Mouse (Mus musculus): ENCODE data around the gene F12.
A peak's percentile ranks its signal among the peaks of the same experiment; 100 is the strongest.
"Not testable (repeated sequence)": the region's sequence is repeated elsewhere in the genome, so short reads cannot be mapped to it uniquely, and the experiment has no call there.

F12 gene

DNA sequence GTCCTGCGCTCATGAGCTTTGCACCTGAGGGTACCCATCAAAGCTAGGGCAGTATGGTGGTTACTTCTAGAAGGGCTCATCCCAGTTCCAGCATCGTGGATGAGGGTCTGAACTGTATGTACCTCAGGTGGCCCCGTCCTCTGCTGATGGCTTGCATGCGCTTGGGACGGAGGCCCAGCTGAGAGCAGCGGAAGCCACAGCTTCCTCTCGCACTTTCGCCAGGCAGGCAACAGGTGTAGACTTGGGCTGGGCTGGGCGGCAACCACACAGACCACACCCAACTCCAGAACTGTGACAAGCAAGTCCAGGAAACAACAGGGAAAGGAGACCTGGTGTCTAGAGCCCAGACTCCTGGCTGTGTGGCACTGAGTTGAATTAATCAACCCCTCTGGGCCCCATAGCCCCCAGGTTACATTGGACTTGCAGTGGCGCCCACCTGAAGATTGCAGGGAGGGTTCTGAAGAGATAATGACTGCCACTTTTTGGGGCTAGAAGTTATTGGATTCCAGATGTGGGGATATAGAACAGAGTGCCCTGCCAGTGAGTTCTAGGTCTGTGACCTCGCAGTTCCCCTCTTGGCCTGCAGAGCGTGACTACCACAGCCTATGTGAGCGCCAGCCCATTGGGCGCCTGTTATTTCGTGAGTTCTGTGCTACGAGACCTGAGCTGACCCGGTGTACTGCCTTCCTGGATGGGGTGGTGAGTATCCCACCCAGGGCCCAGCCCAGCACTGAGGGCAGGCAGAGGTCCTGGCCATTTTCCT is 23.3 kb upstream of the F12 start:
- no peak for DNase-seq (ENCODE audit: low spot score in 2 of 2)

DNA sequence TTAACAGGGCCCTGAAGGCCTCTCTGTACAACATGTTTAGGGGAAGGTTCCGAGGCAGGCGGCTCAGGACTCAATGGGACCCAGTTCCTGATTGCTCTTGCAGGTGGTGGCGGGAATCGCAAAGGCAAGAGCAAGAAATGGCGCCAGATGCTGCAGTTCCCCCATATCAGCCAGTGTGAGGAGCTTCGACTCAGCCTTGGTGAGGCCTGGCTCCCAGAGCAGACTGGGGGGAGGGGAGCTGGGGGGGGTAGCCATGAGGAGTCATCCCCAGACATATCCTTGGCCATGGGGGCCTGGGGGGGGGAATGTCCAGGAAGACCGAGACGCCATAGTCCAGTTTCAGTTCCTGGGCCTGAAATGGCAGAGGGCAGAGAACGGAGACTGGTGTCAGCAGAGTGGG is 22.6 kb upstream of the F12 start:
- no peak for DNase-seq (ENCODE audit: low spot score in 2 of 2)

DNA sequence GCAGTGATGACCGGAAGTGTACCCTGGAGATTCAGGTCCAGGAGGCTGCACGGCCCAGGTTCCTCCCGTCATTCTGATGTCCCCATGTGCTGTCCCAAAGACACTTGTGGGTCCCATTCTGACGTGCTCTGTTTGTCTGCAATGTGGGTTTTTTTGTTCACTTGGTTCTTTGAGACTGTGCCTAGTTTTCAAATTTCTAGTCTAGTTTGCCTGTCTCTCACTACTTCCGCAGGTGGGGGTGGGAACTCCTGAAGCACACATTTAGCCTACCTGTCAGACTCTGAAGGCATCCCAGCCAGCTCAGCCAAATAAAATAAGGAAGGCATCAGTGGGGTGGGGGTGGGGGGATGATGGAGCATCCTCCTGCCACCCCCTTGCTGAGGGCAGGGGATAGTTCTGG is 21.5 kb upstream of the F12 start:
- DNase-seq (ENCODE audit: low spot score in 2 of 2), result no peak

DNA sequence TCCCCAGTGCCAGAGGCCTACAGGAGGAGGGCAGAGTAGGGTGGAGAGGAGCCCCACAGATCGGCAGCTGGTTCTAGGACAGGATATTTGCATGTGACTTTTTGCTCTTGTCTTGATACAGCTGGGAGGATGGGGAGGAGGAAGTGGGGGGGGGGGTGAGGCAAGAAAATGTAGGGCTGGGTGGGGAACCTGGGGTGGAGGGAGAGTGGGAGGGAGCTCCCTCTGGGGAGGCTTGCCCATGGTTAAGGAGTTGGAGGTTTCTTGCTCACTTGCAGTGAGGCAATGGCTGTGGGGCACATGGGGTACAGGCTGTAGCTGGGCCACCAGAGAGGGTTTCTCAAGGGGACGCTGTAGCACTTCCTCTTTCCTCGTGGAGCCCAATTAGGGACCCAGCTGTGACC is 20.9 kb upstream of the F12 start:
- no peak for DNase-seq (ENCODE audit: low spot score in 2 of 2)

DNA sequence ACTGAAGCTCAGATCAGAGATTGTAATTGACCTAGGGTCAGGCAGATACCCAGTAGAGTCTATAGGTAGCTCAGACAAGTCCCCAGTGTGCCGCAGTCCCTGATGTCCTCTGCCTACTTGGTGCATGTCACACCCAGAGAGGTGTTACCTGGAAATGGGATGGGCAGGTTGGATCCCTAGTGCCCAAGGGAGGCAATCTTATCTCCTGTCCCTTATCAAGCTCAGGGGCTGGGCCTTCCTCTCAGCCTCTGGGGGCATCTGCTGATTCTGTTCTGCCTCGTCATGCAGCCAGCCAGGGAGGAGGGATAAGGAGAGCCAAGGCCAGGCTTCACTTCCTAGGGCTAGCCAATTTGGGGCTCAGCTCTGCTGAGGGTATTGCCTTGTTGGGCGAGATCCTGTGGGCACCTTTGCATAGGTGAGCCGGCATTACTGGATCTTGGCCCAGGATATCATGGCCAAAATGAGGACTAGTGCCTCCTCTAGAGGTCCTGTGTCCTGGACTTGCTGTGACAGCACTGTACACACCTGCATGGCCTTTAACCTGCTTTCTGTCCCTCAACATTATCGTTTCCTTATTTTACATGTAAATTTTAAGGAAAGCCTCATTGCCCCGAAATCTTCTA is 20.0 kb upstream of the F12 start:
- no peak for DNase-seq (ENCODE audit: low spot score in 2 of 2)

DNA sequence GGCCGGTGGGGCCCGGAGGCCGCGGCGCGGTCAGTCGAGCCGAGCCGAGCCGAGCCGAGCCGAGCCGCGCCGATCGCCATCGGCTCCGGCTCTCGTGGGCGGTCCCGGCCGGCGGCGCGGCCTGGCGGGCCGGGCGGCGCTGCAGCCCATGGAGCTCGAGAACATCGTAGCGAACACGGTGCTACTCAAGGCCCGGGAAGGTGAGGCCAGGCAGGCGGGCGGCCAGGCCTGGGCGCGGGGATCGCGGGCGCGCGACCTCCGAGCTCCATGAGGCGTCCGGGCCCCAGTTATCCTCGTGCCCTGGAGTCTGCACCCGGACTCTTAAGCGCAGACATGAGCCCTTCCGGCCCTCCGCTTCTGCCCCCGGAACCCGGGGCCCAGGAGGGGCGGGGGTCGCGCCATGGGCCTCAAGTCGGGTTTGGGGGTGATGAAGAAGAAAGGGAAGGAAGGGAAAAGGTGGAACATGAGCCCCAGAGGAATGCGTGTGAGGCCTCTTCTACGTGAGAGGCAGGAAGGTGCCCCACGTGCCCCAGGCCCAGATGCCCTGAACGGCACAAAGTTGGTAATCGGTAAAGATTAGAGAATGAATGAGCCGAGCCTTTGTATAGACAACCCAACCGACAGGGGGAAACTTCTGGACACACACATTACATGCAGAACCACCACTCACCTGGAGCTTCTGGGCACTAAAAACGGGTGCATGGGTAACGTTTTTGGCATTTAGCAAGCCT is 18.9 kb upstream of the F12 start:
- no peak for DNase-seq (ENCODE audit: low spot score in 2 of 2)

DNA sequence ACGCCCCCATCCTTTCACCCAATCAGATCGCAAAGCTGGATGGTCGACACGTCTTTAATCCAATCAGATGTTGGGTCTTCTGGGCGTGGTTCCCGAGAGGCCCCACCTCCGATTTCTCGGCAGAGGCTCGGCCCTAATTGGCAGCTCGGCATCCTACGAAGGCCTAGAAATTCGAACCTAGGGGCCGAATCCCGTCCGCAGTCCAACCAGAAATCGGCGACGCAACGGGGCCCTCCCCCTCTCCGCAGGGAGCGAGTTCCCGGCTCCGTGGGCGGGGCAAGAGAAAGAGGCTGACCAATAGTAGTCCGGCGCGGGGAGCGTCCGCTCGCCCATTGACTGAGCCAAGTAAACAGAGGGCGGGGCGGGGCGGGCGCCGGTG is 18.3 kb upstream of the F12 start, which contains the start of gene Grk6:
Gene Grk6 (plus strand): TSS at position 136 of the 379 bp plus-strand sequence.
- peak; percentile 100 for DNase-seq (ENCODE audit: low spot score in 2 of 2)

DNA sequence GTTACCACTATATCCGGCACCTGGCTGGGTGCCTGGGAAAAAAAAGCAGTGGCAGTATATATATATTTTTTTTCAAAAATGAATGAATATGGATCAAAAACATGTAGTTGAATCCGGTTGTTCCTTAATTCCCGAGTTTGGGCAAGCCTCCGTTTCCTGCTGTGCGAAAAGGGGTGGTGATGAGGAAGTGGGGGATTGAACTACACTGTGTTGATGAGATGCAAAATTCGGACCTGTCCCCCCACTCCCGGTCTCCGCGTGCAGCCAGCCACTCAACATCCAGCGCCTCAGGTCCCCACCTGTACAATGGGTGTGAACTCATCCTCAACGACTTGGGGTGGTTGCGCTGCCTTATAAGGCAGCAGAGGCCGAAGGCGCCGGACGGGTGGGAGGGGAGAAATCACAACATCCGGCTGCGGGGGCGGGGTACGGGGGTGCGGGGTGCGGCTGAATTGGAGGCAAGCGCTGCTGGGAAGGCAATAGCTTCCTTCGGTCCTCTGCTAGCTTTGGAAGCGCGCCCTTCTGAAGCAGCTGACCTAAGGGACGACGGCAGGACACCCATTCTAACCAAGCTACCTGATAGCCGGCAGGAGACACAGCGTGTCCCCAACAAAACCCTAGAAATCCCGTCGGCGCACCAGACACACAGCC is 17.8 kb upstream of the F12 start:
- peak in 1 of 2 experiments; percentile 48 for DNase-seq (ENCODE audit: low spot score in 2 of 2)

DNA sequence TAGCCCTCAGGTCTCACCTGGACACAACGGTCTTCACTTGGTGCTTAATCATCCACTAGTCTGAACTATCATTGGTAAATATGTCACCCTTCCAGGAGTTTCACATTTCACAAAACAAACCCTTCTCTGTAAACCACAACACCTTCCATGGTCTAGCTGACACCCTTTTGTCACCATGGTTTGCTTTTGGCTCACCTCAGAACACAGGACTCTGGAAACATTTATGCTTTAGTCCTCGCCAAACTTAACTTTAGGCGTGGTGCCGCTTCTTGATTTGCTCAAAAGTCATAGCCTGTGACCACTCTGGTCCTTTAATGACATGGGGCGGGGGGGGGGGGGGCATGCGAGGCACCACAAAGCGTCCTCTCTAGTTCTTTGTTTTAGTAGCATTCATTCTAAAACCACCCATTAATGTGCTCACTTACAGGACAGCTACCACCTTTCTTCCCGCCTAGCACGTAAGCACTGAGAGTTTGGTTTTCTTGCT is 17.2 kb upstream of the F12 start:
- DNase-seq (ENCODE audit: low spot score in 2 of 2), result no peak

DNA sequence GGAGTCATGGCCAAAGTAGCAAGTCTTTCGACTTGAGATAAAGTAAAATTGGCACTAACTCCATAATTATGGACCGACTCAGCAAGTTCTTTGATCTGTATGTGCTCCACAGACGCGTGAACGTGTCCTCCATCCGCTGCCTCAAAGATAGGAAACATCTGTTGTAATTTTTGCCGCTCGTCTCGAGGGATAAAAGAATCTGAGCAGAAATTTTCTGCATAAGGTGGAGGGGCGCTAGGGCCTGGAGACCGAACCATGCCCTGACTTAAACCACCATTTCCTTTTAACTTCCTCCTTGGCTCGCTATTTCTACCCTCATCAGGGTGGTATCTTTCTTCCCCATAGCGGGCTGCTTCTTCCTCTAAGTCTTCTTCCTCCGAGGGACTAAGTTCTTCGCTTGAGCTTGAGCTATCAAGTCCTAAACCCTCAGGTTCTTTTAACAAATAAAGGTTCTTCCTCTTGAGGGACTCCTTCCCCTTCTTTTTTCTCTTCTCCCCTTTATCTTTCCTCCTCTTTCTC is 10.6 kb upstream of the F12 start:
- DNase-seq (ENCODE audit: low spot score in 2 of 2), result not testable (repeated sequence)

DNA sequence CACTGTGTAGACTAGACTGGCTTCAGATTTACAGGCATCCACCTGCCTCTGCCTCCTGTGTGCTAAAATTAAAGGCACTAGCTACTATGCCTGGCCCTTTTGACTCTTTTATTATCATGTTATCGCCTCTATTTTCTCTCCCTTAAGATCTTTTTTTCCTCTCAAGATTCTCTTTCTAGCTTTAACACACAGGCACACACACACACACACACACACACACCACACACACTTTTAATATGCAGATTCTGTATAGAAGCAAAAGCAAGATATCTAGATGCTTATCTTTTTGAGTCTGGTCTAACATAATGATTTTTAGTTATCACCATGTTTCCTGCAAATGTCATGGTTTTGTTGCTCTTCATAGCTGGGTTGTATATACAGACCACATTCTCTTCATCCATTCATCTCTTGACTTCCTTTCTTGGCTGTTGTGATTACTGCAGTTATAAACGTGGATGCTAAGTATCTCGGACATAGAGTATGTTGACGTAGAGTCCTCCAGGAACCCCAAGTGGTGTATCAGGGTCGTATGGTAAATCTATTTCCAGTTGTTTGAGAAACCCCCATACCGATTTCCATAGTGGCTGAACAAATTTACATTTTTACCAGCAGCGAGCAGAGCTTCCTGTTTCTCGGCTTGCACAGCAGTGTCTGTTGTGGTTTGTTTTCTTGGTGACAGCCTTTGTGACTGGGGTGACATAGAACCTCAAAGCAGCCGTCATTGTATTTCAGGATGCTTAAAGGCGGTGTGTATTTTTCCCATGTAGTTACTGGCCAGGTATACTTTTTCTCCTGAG is 5.5 kb upstream of the F12 start:
- no peak for DNase-seq (ENCODE audit: low spot score in 2 of 2)

DNA sequence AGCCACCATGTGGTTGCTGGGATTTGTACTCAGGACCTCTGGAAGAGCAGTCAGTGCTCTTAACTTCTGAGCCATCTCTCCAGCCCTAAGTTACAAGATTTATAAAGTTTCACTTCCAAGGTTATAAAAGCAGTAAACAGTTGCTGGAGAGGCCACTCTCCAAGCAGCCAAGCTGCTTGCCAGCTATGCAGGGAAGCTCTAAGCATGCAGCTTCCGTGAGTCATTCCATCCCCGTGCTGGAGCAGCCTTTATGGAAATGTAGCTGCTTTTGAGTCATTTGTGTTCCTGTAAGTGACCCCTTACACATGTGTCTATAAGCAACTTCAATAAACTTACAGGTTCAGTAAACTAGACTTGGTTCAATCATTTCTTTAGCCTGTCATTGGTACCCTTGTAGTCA is 4.0 kb upstream of the F12 start:
- DNase-seq (ENCODE audit: low spot score in 2 of 2), result no peak

DNA sequence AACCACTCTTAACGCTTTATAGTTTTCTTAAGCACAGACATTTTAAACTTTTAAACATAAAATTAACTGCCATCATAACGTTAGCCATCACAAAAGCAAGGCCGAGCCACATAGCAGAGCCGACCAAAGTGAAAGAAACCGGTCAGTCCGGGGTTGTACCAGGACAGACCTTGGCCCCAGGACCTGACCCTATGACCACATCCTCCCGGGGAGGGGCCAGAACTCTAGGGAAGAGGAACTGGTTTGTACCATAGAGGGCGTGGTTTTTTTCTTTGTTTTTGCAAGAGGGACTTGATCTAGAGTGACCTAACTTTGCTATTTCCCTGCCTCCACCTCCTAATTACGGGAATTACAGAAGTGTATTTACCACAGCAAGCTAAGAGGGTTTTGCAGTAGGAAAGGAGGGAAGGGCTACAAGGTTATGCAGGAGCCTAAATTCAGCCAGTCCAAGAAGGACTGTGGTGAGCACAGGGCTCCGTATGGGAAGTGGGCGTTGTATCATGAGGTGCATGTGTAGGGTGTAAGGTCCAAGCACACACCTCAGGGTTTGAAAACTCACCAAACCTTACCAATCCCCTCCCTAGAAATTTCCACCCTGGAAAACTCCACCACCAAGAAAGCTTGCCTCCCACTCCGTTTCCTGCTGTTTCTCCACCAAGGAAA is 2.8 kb upstream of the F12 start:
- no peak for DNase-seq (ENCODE audit: low spot score in 2 of 2)

DNA sequence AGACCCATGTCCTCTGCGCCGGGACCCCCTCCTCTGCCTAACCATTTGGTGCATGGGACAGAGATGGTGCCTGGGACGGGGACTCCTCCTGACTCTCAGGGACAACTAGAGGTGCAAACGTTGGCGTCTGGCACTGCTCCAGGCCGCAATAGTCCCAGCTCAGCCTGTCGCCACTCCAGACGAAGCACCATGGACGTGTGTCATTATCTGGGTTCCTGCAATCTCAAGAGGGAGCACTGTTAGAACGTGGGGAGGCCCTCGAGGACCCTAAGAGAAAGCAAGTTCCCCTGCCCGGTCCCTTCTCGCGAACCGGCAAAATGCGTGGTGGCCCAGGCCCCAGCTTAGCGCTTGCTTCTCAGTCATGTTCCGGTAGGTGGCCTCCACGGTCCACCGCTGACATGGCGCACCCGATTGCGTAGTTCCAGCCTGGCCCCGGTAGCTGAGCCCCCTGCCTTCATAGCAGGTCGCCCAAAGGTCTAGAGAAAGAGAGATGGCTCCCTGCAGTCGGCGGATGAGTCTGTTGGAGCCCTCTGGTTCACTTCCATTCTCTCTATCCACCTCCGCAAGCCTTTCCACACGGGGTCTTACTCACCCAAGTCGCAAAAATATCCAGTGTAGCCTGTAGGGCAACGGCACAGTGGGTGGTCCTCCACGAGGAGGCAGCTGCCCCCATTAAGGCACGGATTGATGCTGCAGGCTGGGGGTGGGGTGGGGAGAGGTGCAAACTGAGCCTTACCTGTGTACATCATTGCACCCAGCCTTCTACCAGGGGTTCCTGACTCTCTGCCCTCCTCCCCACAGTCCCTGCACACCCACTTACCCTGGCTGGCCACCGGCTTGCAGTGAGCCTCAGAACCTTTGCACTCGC is 5.4 kb downstream of the F12 start:
- peak in 1 of 2 experiments; percentile 64 for DNase-seq (ENCODE audit: low spot score in 2 of 2)

DNA sequence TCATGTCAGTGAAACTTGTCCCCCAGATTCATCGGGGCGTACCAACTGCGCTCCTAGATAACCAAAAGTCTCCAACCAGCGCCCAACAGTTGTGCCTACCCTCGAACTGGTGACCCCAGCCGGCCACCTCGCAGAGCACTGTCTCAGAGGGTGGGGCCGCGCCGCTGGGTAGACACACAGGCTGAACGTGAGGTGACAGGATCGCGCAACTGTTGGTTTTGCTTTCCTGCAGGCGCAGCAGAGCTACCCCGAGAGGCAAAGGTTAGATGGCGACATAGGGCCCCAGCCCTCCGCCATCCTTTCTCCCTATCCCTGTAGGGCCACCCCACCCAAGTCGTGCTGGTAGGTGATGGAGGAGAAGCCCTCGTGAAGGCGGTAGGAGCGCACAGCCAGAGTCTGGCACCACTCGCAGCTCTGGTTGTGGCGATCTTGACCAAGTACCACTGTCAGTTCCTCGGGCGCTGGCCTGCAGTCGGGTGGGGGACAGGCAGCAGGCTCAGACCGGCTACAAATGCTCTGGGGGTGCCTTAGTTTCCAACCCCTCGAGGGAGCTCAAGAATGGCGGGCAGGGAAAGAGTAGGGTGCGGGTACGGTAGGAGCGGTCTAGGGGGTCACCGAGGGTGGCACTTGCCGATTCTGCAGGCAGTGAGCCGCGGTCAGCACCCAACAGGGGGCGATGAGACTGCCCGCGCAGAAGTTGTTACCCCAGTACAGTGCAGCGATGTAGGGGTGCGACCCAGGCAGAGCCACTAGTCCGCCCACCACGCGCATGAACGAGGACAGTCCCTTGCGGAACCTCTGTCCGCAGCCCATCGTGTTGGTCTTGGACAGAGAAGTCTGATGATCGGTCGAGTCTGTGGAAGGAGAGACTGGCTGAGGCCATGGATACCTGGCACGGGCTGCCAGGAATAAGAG is 6.3 kb downstream of the F12 start:
- no peak for DNase-seq (ENCODE audit: low spot score in 2 of 2)

DNA sequence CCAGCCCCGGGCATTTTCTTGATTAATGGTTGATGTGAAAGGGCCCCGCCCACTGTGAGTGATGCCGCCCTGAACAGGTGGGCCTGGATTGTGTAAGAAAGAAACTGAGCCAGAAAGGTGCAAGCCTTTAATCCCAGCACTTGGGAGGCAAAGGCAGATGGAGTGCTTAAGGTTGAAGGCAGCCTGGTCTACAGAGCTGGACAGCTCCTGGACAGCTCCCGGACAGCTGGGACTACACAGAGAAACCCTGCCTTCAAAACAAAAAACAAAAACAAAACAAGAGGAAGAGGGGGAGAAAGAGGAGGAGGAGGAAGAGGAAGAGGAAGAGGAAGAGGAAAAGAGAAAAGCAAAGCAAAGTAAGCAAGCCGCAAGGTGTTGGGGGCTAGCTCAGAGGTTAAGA is 7.5 kb downstream of the F12 start:
- no peak for DNase-seq (ENCODE audit: low spot score in 2 of 2)

DNA sequence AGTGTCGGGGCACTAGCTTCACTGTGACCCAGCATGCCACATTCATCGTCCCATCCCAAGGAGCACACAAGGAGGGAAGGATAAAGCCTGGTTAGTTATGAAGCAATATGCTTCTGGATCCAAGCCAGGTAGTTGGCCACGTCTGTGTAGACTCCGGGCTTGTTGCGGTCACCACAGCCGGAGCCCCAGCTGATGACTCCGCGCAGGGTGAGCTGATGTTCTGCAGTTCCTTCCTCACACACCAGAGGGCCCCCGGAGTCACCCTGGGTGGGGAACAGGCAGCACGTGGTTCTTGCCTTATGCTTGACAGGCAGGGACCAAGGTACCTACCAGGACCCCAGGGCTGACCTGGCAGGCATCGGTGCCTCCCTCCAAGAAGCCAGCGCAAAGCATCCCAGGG is 8.6 kb downstream of the F12 start:
- peak; percentile 72 to 84 for DNase-seq (ENCODE audit: low spot score in 2 of 2)

DNA sequence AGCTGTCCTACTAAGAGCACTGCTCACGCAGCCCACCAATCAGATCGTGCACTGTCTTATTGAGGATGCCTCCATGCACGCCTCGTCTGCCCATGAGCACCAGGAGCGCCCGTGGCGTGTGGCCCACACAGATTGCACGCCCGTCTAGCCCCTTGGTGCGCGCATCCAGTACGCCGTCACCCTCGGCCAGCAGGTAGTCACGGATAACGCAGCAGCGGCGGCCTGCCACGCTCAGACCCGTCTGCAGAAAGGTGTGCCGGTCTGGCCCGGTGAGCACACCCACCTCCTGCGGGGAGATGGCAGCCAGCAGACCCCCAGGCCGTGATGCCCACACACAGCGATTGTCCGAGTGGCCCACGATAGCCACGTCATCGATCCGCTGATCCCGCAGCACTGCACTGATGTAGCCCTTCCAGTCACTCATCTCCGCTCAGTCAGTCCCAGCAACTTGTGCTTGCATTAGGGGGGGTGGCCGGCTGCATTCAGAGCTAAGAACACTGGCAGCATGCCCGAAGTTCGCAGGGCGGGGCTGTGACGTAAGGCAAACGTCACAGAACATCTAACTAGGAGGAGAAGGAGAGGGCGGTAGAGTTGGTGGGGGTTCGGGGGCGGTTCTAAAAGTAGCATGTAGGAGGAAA is 11.7 kb downstream of the F12 start, which contains the start of gene Pfn3:
Gene Pfn3 (minus strand): TSS at position 490 of the 638 bp plus-strand sequence.
- peak; percentile 67 to 68 for DNase-seq (ENCODE audit: low spot score in 2 of 2)
